Mouse (Mus musculus) kidney, postnatal 10 days (tissue): ENCODE results near the gene Csf3.

Experiments
- DNase-seq: peaks from one replicate; pipeline ENCODE4 v3.0.0; 2021; ENCODE audit warnings: mixed read lengths

The Csf3 gene

DNA sequence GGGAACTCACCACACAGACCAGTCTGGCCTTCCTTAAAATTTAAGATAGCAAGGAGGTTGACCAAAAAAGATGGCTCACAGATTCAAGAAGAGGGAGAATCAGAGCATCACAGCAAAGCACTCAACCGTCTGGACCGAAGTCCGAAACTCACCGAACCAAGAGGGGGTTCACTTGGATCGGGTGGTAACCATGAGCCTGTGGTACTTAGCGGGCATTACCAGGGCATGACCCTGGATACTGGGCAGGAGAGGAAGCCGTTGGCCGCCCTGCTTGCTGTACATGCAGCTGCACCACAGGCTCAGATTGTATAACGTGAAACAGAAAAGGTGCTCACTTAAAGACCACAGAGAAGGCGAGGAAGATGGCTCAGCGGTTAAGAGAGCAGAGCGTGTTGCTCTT is 3.8 kb upstream of the Csf3 start:
- DNase-seq: no peak

DNA sequence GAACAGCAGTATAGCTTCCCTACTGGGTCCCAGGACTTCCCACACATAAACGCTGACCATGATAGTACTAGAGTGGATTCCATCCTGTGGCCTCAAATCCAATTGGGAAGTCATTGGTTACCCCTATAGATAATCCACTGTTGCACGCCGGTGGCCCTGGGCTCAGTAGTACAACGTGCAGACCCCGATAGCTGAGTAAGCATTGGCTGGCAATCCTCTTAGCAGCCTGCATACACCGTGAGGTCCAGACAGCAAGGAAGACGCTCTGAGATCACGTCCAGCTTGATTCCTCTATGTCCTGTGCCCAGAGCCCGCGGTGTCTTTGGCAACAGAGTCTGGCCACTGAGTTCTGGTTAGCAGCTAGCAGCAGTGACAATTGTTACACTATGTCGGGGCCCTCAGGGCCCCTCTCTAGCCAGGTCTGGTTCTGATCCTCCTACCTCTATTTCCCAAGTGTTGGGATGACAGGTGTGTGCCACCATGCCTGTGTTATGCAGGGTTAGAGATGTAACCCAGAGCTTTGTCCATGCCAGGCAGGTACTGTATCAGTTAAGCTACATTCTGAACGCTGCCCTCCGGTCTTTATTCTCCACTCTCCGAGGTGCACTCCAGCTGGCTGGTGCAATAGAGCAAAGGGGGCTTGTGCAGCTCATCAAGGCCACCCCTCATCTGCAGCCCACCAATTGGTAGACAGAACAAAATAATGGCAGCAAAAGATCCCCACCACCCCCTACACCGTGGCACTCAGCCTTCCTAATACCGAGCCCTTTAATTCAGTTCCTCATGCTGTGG is 2.0 kb upstream of the Csf3 start:
- no peak for DNase-seq

DNA sequence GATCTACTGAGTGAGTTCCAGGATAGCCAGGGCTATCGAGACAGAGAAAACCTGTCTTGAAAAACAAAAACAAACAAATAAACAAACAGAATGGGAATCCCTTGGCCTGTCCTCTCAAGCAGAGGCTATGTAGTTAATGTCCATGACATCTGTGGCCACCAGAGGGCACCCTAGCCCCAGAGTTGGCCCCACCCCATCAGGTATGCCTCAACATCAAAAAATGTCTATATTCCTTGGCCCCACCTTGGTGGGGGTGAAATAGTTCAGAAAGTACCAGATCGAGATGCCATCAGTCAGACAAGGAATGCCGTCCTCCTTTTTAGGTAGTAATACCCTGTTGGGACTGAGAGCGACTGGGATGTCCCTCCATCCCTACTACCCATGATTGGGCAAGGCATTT is 1.2 kb upstream of the Csf3 start:
- DNase-seq: peak; percentile 90

DNA sequence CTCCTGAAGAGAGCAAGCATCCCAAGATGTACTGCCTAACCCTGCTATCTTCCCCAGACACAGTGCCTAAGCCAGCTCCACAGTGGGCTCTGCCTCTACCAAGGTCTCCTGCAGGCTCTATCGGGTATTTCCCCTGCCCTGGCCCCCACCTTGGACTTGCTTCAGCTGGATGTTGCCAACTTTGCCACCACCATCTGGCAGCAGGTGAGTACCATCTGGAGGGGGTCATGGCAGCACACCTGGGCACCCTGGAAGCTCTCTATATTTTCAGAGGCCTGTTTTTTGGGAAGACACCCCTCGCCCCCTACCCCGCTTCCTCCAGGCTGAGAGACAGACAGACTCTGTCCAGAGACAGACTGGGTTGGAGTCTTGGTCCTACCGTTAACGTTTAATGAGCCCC is 1.3 kb downstream of the Csf3 start:
- no peak for DNase-seq

DNA sequence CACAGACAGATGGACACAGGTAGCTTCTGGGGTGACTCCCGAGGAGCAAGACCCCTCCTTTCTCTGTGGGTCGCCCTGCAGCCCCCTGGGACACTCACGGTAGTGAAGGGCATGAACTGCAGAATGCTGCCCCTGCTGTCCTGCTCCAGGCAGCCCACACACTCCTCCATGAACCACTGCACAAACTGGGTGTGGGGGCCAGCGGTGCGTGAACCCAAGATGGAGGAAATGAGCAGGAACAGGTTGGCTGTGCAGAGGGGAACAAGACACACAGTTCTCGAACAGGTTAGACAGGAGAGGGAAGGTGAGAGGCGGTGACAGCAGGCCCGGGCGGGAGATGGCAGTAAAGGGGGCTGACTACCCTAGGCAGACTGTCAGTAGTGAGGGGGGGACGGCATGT is 4.0 kb downstream of the Csf3 start:
- DNase-seq: no peak

DNA sequence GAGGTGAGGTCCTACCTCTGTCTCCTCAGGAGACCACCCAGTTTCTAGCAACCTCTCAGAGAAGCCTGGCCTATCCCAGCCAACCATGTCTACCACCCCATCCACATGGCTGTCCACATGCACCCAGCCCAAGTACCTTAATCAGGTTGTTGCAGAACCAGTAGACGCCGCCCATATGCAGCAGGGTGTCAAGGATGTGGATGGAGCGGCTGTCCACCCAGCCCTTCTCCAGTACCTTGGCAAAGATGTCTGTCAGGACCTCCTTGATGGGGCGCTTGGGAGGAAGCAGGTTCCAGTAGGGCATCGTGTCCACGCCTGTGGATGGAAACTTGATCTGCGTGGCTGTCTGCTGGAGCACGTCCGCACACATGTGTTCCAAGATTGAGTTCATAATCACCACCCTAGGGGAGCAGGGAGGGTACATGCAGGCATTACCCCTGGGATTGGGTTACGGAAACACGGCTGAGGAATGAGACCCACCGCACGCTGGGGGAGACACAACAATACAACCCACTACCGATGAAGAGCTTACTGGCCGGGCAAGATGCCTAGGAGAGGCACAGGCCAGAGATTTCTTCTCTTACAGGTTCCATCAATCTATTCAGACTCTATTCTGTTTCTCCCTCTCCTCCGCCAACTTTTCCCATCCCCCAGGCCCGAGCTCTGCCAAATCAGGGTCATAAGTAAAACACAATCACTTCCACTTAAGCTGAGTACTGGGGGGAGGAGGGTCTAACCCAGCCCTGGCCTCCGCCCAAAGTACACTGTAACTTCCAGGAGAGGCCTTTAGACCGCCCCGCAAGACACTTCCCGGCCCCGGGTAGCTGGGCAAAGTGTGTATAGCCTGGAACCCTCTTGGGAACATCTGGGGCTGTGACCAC is 6.6 kb downstream of the Csf3 start:
- peak; percentile 87 for DNase-seq

DNA sequence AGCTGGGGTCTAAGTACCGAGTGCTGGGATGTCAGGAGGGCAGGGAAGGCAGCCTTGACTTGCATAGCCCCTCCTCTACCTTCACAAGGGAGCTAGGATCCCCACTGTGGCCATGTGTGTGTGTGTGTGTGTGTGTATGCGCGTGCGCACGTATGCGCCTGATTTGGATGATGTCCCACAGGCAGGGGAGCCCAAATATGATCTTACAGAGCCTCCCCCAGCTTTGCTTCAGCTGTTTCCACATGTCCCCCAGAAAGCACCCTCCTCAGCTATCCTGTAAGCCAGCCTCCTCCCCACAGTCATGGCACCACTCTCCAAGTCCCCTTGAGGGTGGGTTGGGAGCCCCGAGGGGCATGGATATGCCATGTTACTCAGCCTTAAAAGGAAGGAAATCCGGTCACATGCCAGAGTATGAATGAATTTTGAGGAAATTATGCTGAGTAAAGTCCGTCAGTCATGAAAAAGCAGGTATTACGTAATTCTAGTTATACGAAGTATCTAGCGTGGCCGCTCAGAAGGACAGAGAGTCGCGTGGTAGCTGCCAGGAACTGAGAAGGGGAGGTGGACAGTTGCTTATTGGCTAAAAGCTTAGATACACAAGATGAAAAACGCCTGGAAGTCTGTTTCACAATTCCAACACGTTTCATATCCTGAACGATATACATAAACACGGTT is 7.4 kb downstream of the Csf3 start:
- no peak for DNase-seq

DNA sequence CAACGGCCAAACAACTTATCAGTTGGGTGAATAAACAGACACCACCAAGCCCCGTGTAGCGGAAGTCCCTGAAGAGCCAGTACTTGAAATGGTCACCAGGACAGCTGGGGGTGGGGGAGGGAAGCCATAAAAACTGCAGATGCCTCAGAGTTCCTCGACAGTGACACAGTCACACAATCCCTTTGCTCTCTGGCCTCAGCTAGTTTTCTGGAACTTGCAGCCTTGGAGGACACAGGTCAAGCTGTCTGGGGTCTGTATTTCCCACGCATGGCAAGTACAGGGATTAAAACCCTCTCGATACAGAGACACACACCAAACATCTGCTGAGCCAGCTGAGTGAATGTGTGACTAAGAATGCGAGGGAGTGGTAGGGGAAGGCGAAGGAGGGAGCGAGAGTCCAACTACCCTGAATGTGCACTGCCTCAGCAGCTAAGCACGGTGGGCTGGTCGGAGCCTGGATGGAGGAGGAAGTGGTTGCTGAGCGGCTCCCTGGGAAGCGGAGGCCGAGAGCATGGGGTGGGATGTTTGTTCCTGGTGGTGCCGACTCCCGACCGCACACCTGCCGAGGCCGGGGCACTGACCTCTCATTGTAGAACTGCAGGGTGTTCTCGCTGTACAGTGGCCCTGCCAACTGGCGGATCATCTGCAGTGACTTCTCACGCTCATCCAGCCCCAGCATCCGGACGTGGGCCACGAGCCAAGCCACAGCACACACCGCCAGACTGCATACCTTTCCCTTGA is 8.1 kb downstream of the Csf3 start:
- peak; percentile 81 for DNase-seq

DNA sequence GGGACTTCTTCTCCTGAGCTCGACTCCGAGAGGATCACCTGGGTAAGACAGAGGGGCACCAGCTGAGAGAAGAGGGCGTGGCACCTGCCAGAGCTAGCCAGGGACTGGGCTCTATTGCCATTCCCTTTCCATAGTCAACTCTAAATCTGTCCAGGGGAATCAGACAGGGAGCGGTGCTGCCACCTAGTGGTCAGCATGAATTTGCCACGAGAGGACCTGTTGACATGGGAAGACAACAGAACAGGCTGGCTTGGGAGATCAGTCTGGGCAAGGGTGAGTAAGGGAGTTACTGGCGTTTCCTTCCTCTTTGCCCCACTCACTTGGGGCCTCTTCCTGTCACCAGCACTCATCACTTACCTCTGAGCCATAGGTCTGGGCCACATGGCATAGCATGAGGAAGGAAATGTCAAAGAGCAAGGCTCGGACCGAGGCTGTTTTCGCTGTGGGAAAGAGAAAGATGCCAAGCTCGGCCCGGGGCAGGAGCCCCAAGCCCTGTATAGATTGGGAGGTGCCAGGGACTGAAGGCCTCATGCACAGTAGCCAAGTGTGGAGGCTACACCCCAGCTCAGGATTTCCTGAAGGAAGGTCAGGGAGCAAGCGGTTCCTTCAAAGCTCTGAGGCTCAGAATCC is 9.5 kb downstream of the Csf3 start:
- peak; percentile 93 for DNase-seq

DNA sequence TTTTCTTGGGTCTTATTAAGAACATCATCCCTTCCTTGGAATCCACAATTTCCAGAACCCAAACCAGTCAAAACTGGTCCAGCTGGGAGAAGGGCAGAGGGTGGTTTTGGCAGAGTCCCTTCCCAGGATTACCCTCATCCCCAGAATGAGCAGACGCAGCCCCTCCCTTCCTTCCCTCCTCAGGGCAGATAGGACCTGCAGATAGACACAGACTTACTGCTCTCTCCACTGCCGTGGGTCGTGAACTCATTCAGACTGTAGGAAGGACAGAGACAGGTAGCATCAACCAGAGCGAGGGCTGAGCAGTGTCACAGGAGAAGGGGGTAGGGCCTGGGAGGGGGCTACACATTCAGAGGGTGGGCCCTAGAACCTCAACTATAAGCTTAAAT is 10.0 kb downstream of the Csf3 start:
- no peak for DNase-seq

DNA sequence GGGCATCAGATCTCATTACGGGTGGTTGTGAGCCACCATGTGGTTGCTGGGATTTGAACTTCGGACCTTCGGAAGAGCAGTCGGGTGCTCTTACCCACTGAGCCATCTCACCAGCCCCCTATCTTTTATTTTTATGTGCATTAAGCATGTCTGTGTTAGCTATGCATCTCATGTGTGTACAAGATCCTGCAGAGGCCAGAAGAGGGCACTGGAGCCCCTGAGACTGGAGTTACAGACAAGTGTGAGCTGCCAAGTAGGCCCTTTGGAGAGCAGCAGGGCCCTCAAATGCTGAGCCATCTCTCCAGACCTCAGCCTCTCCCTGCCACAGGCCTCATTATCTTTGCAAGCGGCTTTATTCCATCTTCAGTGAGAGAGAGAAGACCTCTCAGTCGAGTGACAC is 10.9 kb downstream of the Csf3 start:
- peak; percentile 69 for DNase-seq

DNA sequence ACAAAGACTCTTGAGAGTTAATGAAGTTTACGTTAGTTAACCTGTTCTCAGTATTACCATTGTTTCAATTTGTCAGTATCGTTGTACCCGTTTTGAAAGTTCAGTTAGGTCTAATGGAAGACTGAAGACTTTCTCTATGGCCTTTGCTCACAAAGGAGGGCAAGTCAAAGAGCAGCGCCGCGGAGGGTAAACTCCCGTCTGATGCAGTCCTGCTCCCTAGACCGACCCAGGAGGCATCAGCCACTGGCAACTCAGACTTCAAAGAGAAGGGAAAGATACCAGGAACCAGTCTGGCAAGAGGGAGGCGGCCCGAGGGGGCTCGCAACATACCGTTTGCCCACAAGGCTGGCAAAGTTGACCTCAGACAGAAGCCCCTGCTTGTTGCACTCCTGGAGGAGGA is 12.6 kb downstream of the Csf3 start:
- DNase-seq: no peak

DNA sequence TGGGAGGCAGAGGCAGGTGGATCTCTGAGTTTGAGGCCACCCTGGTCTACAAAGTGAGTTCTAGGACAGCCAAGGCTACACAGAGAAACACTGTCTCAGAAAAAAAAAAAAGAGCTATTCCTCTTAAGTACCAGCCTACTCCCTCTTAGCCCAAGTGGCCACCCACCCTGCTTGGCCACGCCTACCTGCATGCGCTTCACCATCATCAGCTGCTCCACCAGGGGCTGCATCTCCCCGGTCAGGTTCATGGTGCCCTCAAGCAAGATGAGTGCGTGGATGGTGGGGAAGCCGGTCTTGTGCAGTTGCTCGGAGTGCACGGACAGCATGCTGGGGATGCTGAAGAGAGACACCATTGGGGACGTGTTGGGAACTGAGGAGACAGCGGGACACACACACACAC is 14.9 kb downstream of the Csf3 start:
- DNase-seq: no peak

DNA sequence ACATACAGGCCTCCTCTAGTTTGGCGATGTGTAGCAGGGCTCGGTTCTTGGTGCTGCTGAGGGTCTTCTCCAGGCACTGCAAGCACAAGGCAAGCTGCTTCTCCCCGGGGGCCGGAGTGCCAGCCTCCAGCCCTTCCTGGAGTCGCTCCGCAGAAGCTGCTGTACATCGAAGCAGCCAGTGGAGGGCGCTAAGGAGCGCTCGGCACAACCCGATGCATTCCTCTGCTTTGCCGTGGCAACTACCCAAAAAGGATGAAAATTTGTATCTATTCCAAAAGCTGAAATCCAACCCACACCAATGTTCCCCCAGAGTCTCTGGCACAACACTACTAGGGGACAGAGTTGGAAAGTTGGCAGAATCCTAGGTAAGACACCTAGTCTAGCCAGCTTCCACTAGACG is 16.8 kb downstream of the Csf3 start:
- peak; percentile 86 for DNase-seq

DNA sequence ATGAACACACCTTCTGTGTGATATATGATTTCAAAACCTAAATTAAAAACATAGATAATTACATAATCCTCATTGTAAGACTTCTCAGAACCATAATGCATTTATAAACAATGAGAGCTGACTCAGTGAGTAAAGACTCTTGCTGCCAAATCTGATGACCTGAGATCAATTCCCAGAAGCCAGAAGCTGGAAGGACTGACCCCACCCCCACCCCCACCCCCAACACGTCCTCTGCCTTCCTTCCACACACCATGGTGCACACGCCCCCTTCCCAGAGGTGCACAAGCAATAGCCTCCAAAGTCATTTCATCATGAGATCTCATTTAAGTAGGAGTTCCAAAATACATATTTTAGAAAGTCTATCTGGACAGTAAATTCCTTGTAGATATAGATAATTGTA is 19.7 kb downstream of the Csf3 start:
- no peak for DNase-seq

DNA sequence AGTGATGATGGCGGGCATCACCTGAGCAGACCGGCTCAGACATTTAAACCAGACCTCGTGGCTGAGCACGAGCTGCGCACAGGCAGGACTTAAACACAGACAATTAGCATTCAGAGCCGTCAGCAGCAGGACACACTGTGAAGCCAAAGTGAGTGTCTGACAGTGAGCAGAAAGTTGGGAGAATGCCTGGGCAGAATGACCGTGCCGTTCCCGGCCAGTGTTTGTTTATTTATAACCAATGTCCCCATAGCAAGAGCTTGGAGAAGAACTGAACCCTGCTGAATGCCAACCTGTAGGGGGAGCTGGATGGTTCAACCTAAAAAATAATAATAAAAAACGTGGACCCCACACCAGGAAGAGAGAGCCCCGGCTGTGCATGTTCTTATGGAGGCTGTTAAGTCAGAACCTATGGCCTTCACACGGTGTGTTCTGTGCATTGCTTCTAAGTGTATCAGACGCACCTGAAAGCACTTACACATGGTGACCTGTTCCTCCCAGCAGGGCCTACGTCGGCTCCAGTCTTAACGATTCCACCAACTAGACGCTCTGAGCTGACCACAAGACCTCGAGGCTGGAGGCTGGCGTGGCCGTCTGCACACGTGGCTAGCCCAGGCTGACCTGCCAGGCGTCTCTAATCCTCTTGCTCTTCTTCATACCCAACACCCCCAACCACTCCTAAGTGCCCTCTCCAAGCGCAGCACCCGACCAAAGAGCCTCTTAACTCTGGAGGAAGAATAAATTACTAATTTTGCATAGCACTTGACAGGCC is 20.6 kb downstream of the Csf3 start:
- peak; percentile 77 for DNase-seq

DNA sequence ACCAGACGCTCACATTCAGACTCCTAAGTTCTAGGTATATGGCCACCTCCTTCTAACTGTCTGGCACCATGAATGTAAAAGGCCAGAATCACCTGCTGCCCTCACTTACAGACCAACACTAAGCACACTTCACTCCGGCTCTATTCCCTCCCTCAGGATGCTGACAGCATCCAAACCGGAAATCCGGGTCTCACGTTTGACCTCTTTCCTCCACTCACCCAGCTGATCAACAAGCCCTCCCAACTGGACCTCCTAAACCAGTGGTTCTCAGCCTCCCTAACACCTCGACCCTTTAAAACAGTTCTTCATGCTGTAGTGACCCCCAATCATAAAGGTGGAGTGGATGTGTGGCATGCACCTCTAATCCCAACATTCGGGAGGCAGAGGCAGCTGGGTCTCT is 22.0 kb downstream of the Csf3 start:
- DNase-seq: no peak

DNA sequence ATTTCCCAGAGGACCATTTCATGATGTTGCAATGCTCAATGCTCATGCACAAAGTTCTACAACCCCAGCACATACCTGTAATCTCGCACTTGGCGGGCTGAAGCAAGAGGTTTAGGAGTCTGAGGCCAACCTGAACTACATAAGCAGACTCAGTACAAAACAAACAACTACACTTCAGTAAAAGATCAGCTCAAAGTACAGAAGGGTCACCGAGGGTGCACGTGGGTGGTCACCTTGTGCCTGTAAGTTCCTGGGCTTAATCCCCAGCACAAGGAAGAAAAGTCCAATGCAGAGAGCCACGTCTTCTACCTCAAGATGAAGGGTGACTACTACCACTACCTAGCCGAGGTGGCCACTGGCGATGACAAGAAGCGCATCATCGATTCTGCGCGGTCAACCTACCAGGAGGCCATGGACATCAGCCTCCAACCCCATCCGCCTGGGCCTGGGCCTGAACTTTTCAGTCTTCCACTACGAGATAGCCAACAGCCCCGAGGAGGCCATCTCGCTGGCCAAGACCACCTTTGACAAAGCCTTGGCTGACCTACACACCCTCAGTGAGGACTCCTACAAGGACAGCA is 25.0 kb downstream of the Csf3 start:
- no peak for DNase-seq

DNA sequence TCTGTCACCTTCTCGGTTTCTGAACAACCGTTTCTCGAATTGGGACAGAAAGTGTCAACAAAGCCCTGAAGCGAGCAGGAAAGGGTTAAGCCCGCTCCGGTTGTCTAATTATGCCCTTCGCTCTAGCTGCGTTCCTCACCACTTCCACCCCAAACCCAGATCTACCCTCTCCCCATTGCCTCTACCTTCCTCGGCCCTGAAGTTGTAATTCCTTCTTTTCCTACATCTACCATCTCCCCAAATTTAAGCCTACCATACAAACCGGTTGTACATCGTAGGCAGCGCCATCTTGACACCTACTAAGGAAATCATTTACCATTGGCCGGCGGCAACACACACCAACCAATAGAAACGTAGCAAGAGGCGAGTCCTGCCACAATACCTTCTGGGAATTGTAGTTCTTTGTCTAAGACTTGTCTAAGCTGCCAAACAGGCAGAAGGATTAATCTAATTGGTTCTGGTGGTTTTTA is 28.1 kb downstream of the Csf3 start, which contains the start of gene Med24:
Gene Med24 (minus strand): TSS at position 317 of the 470 bp plus-strand sequence.
- DNase-seq: peak; percentile 89

DNA sequence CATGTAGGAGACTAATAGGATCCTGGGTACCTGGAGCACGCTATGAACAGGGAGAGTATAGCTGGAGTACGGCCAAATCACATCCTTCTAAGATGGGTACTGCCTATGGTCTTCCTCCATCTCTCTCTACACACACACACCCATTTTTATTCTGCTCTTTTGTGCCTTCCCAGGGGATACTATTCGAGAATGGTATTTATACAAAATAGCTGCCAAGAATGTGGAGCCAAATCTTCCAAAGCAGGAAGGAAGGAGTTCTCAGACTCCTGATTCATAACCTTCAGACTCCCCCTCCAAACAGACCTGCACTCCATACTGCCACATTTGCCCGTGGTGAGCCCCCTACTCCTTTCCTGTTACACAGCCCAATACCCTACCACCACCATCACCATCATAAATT is 29.7 kb downstream of the Csf3 start:
- DNase-seq: no peak

DNA sequence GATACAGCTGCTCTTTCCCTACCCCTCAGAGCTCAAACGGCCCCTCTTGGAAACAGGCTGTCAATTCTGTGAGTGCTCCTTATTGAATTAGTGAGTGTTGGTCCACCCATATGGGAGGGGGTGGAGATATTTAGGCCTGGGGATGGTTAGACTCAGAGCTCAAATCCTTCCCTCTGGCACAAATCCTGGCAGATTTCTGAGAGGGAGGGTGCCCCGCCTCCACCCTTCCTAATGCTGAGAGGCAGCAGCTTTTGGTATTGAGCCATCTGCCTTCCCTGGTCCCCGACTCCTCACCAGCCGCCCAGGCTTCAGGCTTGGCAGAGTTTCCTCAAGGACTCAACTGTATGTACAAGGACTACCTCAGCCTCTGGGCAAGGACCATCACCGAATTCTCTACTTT is 30.1 kb downstream of the Csf3 start:
- no peak for DNase-seq
